Mouse (Mus musculus) lung, postnatal 25 days (tissue): Measurements from ENCODE around the gene Pfkm.

ENCODE experiments used
- DNase-seq: peaks from one replicate; pipeline ENCODE4 v3.0.0; 2022; ENCODE audit warnings: low spot score

The Pfkm gene

GRCm38 (mm10) chr15:98172113-98172512, 79.7 kb downstream of the Pfkm start:
- no peak for DNase-seq

- DNase-seq: peak; percentile 24
Measured at GRCm38 (mm10) chr15:98173821-98174220, 81.4 kb downstream of the Pfkm start.

GRCm38 (mm10) chr15:98177320-98177719, 84.9 kb downstream of the Pfkm start:
- DNase-seq: no peak

GRCm38 (mm10) chr15:98180567-98181131, 88.3 kb downstream of the Pfkm start:
- DNase-seq: no peak

- peak; percentile 93 for DNase-seq
Measured at GRCm38 (mm10) chr15:98181132-98181711, 88.8 kb downstream of the Pfkm start.
